Mouse (Mus musculus): Measurements from ENCODE around the gene Gsg1l2.

The Gsg1l2 gene

GRCm38 (mm10) chr11:67774379-67774778 is at the start of gene Gsg1l2:
Gsg1l2 (plus strand) TSS chr11:67774608.
- no peak for DNase-seq

DNA sequence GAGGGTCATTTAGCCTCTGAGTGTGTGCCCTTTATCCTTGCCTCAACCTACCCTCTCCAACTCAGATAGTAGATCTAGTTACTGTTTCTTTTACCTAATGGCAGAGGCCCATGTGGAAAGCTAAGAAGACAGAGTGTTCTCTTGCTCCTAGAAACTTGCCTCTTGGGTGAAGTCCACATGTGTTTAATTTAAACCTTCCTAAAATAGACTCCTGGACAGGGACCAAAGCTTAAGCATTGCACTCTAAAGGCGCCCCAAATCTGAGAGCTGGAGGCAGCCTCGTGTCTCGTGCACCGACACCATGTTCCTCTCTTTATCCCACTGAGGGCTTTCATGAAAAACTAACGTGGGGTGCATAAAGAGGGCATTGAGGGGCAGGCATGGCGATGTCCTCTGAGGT is 47.3 kb upstream of the Gsg1l2 start:
- no peak for DNase-seq

DNA sequence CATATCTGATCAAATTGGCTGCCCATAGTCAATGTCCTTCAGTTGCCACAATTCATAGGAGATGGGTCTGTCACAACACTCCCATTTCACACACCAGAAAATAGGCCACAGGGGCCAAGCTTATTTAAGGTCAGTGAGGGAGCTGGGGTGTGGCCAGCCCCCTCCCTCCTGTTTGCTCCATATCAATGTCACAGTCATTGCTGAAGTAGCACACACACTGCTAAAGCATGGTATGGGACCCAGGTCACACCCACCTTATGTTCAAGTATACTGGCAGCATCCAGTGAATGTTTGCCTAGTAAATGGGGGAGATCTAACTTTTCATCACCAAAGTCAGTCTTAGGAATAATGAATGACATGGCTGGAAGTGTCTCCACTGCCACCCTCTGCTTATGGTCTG is 45.7 kb upstream of the Gsg1l2 start:
- DNase-seq: no peak

DNA sequence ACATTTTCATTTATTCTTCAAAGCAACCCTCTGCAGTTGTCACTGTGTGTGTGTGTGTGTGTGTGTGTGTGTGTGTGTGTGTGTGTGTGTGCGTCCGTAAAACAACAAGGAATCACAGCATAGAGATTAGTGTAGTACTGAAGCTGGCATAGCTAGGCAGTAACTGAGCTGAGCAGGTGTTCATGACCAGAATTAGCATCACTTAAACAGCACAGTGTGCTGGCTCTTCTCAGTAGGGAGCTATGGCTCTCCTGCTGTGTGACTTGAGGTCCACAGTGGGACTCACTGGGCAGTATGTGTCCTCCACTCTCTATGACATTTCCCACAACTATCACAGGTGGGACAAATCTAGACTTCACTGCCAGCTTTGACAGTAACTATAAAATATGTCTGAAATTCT is 43.4 kb upstream of the Gsg1l2 start:
- DNase-seq: no peak

GRCm38 (mm10) chr11:67733726-67734125 is 40.7 kb upstream of the Gsg1l2 start:
- no peak for DNase-seq

- no peak for DNase-seq
These were observed 39.8 kb upstream of the Gsg1l2 start for GRCm38 (mm10) chr11:67734597-67734996.

- DNase-seq: no peak
These were observed 36.1 kb upstream of the Gsg1l2 start for GRCm38 (mm10) chr11:67738345-67738744.

- DNase-seq: no peak
These were observed 35.4 kb upstream of the Gsg1l2 start for GRCm38 (mm10) chr11:67738846-67739490.

DNA sequence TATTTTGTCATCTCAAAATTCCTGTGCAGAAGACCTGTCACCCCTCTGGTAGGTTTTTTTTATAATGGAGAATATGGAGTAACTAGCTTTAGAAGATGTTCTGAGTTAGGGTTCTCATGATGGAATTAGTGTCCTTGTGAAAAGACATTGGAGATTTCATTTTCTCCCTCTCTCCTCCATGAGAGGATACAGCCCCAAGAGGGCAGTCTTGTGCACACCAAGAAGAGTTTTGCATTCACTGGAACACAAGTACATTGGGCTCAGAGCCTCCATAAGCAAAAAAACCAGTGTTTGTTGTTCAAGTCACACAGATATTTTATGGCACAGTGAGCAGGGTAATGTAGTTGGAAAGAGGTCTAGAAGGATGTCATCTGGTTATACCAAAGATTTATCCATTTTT is 32.8 kb upstream of the Gsg1l2 start:
- DNase-seq: no peak

DNA sequence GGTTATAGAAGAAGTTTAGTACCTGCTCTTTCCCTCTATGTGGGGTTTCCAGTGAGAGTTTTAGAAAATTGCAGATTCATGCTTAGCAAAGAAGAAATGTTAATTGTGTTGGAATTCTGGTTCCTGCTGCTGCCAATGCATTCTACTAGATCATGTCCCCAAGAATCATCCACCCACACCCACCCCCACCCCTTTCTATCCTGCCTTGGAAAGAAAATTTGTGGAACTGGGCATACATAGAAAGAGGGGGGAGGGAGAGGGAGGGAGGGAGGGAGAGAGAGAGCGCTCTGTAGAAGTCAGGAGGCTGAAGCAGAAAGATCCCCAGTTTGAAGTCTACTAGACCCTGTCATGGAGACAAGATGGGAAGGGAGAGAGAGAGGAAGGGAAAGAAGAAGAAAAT is 18.1 kb upstream of the Gsg1l2 start:
- no peak for DNase-seq

DNA sequence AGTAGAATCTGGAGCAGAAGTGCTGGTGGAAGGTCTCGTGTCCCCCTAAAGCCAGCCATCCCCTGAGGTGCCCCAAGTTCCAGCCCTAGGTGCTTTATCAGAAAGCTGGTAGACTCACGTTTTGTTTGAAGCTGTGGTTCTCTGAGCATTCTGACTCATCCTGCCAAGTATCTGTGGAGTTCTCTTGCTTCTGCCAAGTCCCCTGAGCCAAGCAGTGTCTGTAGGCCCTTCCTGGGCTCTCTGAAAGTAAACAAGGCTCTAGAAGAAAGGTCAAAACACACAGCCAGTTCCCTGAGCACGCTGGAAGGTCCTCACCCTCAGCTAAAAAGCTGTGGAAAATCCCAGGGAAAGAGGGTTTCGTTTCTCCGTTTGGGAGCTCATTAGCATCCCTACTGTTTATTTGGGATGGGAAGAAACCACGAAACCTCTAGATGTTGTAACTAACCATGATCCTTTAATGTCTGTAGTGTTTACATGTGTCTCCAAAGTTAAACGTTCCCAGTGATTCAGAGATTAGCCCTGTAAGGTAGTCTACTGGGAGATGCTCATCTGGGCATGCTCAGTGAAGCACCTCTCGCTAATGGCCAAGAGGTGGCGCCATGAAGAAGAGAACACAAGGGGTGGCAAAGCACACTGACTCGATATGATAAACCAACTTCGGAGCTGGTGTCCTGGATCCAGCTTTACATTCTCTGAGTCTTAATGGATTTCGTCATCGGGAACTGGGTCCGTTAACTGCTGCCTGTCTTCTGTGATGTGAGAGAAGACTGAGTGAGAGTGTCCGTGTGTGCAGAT is 16.8 kb upstream of the Gsg1l2 start:
- DNase-seq: peak in 1 of 2 experiments; percentile 2

GRCm38 (mm10) chr11:67771053-67771452 is 3.4 kb upstream of the Gsg1l2 start, which contains the start of gene Glp2r:
Glp2r (minus strand) TSS chr11:67771153.
- DNase-seq: no peak

DNA sequence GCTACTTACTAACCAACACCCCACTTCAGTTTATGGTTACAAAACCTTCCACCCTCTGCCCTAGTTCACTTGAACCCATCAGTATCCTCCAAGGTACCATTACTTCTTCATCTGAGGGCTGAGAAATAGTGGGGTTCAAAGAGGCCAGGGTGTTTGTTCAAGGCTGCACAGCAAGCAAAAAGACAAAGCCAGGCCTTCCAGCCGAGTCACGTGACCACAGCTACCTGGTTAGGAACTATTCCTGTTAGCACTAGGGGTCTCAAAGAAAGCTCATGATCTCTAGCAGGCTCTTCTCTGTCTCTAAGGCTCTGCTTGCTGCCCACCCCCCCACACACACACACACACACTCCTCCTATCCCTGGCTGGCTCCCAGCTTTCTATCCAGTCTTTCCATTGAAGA is 2.7 kb upstream of the Gsg1l2 start:
- DNase-seq: no peak

GRCm38 (mm10) chr11:67772577-67772976 is 1.8 kb upstream of the Gsg1l2 start:
- peak; percentile 54 to 55 for DNase-seq

- DNase-seq: no peak
These were observed 15.8 kb downstream of the Gsg1l2 start for GRCm38 (mm10) chr11:67790182-67790581.

DNA sequence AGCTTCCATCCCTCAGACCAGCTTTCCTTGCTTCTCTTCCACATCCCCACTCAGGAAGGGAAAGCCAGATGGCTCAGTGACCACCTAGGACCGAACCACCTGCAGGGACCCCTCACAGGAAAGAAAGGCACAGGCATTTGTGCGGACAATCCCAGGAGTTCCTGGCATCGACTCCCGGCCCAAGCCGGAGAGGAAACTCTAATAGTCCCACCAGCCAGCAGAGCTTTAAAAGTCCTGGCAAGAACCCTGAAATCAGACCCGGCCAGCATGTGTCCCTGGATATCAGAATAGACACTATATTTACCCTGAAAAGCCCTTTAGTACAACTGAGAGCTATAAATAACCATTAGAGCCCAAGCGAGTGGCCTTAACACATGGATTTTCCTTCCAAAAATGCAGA is 23.5 kb downstream of the Gsg1l2 start, which contains the start of gene Dhrs7c:
Dhrs7c (plus strand) TSS at position 257 of the 400 bp plus-strand sequence.
- peak in 1 of 2 experiments; percentile 4 for DNase-seq

DNA sequence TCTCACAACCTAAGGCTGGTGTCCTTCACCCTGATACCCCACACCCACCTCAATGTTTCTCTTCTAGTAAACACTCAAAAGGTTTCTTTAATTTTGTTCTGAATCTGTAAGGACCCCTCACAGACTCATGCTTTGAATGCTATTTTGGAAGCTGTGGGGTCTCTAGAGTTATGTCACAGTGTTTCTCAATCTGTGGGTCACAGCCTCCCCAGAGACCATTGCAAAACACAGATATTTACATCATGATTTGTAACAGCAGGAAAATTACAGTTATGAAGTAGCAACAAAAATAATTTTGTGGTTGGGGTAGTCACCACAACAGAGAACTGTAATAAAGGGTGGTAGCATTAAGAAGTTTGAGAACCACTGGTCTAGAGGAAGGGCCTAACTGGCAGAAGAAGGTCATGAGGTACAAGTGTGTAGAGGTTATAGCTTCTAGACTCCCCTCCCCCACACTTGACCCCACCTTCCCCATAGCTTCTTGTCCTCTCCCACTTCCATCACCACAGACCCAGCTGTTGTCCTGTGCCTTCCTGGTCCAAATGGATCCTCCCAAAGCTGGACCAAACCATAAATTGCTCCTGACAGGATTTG is 25.8 kb downstream of the Gsg1l2 start:
- DNase-seq: no peak

DNA sequence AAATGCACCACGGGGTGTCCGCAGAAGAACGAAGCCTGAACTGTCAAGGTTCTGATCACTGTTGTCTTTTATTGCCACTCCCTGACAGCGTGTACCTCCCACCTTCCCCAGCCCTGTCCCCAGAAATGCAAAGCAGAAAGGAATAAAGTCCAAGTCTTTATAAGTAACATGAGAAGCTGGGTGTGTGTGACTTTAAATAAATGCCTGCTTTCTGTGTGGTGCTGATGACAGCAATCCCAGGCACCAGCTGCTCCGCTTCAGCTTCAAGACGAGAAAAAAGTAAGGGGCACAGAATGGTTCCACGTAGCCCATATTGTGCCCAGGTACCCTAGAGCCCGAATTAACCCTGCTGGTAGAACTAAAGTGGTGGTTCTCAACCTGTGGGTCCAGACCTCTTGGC is 26.8 kb downstream of the Gsg1l2 start:
- DNase-seq: no peak

DNA sequence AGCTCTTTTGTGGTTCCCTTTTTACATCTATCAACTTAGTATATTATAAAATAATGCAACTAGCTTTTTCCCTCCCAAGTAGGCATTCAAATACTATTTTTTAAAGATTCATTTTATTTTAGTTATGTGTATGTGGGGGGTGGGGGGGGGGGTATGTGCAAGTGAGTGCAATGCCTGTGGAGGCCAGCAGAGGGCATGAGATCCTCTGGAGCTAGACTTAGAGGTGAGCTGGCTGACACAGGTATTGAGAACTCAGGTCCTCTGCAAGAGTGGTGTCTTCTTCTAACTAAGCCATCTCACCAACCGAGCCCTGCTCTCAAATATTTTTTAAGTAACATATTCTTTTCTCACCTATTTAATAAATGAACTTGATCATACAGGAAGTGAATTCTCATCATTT is 31.1 kb downstream of the Gsg1l2 start:
- no peak for DNase-seq

DNA sequence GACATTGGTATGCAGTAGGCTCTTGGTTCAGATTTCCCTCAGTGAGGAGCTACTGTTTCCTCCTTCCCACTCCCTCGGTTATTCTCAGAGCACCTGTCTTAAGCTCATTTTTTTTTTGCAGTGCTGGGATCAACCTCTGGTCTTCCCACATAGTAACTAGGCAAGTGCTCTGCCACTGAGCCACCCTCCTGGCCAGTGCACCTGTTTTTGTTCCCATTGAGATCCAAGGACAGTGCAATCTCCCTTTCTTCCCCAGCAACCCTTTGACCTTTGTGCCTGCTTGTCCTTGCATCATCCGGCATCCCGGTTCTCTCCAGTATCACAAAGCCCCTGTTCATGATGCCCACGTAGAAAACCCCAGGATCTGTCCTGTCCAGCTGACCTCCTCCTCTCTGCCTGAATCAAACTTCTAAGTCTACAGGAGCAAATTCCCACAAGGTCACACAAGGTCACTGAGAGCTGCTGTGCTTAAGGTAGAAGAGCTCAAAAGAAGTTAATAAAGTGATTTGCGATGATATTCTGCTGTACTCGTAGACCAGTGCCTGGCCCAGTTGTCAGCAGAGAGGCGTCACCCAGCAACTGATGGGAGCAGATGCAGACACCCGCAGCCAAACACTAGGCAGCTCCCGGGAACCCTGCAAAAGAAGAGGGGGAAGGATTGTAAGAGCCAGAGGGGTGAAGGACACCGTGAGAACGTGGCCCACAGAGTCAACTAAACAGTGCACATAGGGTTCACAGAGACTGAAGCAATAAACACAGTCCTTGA is 32.6 kb downstream of the Gsg1l2 start:
- no peak for DNase-seq

DNA sequence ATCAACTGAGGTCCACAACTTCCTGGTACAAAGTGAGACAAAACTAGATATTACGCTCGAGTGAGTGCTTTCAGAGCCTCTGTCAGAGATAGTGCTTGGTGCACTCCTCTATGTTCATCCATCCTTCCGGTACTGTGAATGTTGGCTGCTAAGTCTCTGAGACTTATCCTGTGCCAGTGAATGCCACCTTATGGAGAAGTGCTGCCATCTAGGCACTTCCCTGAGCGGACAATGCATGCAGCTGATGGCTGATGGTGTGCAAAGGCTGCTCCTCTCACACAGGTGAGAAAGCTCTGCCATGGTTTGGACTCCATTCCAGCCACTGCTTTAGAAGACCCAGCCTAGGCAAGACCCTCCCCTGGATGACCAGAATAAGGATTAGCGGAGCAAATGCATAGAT is 33.6 kb downstream of the Gsg1l2 start:
- no peak for DNase-seq

- peak; percentile 13 to 28 for DNase-seq
These were observed 37.1 kb downstream of the Gsg1l2 start for GRCm38 (mm10) chr11:67811535-67811934.

DNA sequence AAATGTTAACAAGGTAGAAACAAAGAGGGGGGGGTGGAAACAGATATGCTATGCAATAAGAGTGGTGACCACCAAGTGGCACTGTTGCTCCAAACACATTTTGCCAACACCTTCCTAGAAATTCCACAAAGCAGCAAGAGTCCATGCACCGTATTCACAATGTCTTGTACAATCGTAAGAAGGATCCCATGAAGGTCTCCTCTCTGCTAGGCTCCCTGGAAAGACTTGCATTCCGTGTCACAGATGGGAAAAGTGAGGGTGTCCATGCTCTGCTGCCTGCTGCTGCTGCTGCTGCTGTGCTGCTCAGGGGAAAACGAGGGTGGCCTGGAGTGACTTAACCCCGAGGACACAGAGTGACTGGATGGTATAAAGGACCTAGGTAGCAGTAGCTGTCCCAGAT is 45.2 kb downstream of the Gsg1l2 start:
- peak; percentile 6 to 21 for DNase-seq

Measured in cerebellum, adult 18-20 months (tissue).